Mouse (Mus musculus): ENCODE measurements around the gene Smim5. TPM values are rescaled to one million over a fixed set of nuclear protein-coding genes. Genes with fewer than 3 reads are reported as not detected.
A peak's percentile ranks its signal among the peaks of the same experiment; 100 is the strongest.

Smim5 gene
- polyA plus RNA-seq, 1 experiment = 49.4 TPM

DNA sequence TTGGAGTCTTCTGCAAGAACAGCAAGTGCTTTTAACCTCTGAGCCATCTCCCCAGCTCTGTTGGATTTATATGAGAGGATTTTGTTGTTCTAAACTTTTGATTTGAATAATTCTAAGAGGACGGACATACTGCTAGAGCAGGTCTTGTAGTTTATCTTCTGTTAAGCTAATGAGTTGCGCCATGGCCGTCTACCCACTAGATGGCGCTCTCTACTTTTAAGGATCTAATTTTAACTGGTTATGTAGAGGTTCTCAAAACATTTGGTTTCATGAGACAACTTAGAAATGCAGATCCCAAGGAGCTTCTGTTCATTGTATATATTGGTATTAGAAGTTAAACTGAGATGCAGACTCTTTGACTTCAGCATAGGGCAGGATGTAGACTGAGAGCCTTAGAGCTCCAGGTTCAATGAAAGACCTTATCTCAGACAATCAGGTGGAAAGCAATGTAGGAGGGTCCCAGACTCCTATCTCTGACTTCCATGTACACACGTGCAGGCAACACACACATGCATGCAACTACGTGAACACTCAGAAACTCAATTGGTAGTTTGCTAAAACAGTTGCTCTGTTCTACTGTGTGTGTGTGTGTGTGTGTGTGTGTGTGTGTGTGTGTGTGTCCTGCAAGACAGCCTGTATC is 40.0 kb downstream of the Smim5 start:
- Histone ChIP-seq H3K4me2 (ENCODE audit: low read depth) (no peak overlapping the region), H3K27me3 (ENCODE audit: control insufficient read depth, insufficient read depth, insufficient read length) (no peaks in the 10 kb centered on the region), H3K4me3 (no peak overlapping the region), H3K36me3 (ENCODE audit: control insufficient read depth, insufficient read depth) (peaks cover 36% of the 10 kb centered on the region), H3K79me2 (ENCODE audit: control insufficient read depth, insufficient read depth) (peaks cover 24% of the 10 kb centered on the region), H3ac (ENCODE audit: control insufficient read depth, insufficient read length) (no peak overlapping the region)
- no peak for TF ChIP-seq USF1 (IDR thresholded peaks at IDR 0.05; ENCODE audit: low read depth)

GRCm38 (mm10) chr11:115941980-115942379 is 42.2 kb downstream of the Smim5 start:
- TF ChIP-seq MAX (IDR thresholded peaks at IDR 0.05; ENCODE audit: low read depth) = no peak
- TF ChIP-seq E2F4 (IDR thresholded peaks at IDR 0.05; ENCODE audit: insufficient read depth) = no peak
- TF ChIP-seq SRF (IDR thresholded peaks at IDR 0.05; ENCODE audit: control insufficient read depth, insufficient read length, low read depth) = no peak
- TF ChIP-seq POLR2AphosphoS2 (IDR thresholded peaks at IDR 0.05; ENCODE audit: insufficient read length, low read depth) = no peak
- no peak for TF ChIP-seq USF1 (IDR thresholded peaks at IDR 0.05; ENCODE audit: low read depth)
- no peak for TF ChIP-seq POLR2A (IDR thresholded peaks at IDR 0.05; ENCODE audit: insufficient read length, low read depth)
- no peak for TF ChIP-seq MYOD1 (IDR thresholded peaks at IDR 0.05; ENCODE audit: control insufficient read depth in 1 of 3, insufficient read length in 2 of 3, low read depth in 2 of 3)
- TF ChIP-seq MYOG (IDR thresholded peaks at IDR 0.05; ENCODE audit: control insufficient read depth in 1 of 3, insufficient read depth in 1 of 3, insufficient read length in 2 of 3, low read depth in 2 of 3) = no peak
- TF ChIP-seq REST (IDR thresholded peaks at IDR 0.05; ENCODE audit: insufficient read depth, insufficient read length) = no peak
- TF ChIP-seq TCF3 (IDR thresholded peaks at IDR 0.05; ENCODE audit: insufficient read length, low read depth) = no peak
- peaks cover 28% of the 10 kb centered on the region for H3K36me3 ChIP-seq (ENCODE audit: control insufficient read depth, insufficient read depth)
- no peak overlapping the region for H3K4me2 ChIP-seq (ENCODE audit: low read depth)
- no peak overlapping the region for H3ac ChIP-seq (ENCODE audit: control insufficient read depth, insufficient read length)
- no peak overlapping the region for H3K4me3 ChIP-seq
- peaks cover 3% of the 10 kb centered on the region for H3K79me2 ChIP-seq (ENCODE audit: control insufficient read depth, insufficient read depth)
- H3K27me3 ChIP-seq (ENCODE audit: control insufficient read depth, insufficient read depth, insufficient read length) = no peaks in the 10 kb centered on the region

DNA sequence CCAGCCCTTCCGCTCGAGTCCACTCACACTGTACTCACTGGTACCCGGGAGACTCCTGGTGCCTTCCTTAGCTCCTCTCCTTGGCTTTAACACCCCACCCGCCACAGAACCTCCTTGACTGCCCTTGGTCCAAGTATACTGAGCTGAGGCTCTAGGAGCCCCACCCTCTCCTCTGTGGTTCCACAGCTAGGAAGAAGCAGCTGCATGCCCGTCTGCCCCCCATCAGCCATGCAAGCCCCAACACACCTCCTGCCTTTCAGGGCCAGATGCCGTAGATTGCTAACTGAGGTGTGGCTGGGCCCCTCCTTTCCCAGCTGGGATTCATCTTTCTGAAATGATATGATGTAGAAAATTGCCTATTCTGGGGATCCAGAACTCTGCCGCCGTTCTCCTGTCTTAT is 45.5 kb downstream of the Smim5 start:
- TF ChIP-seq REST (IDR thresholded peaks at IDR 0.05; ENCODE audit: insufficient read depth, insufficient read length) = no peak
- TF ChIP-seq TCF12 (IDR thresholded peaks at IDR 0.05; ENCODE audit: insufficient read depth, poor library complexity, severe bottlenecking) = peak; percentile 75
- TF ChIP-seq USF1 (IDR thresholded peaks at IDR 0.05; ENCODE audit: low read depth) = no peak
- TF ChIP-seq POLR2A (IDR thresholded peaks at IDR 0.05; ENCODE audit: insufficient read length, low read depth) = no peak
- TF ChIP-seq MYOG (IDR thresholded peaks at IDR 0.05; ENCODE audit: control insufficient read depth in 1 of 3, insufficient read depth in 1 of 3, insufficient read length in 2 of 3, low read depth in 2 of 3) = peak; percentile 56 to 98 (median 74)
- no peak for TF ChIP-seq E2F4 (IDR thresholded peaks at IDR 0.05; ENCODE audit: insufficient read depth)
- TF ChIP-seq MYOD1 (IDR thresholded peaks at IDR 0.05; ENCODE audit: control insufficient read depth in 1 of 3, insufficient read length in 2 of 3, low read depth in 2 of 3) = peak in 2 of 3 experiments; percentile 74 to 89
- TF ChIP-seq MAX (IDR thresholded peaks at IDR 0.05; ENCODE audit: low read depth) = no peak
- TF ChIP-seq POLR2AphosphoS2 (IDR thresholded peaks at IDR 0.05; ENCODE audit: insufficient read length, low read depth) = no peak
- no peak for TF ChIP-seq CEBPB (IDR thresholded peaks at IDR 0.05; ENCODE audit: insufficient read depth, poor library complexity, severe bottlenecking)
- peak; percentile 30 for TF ChIP-seq TCF3 (IDR thresholded peaks at IDR 0.05; ENCODE audit: insufficient read length, low read depth)
- TF ChIP-seq SRF (IDR thresholded peaks at IDR 0.05; ENCODE audit: control insufficient read depth, insufficient read length, low read depth) = no peak
- H3K79me2 ChIP-seq (ENCODE audit: control insufficient read depth, insufficient read depth) = peaks cover 3% of the 10 kb centered on the region
- peaks cover 4% of the 10 kb centered on the region for H3K36me3 ChIP-seq (ENCODE audit: control insufficient read depth, insufficient read depth)
- H3K4me2 ChIP-seq (ENCODE audit: low read depth) = no peak overlapping the region
- no peak overlapping the region for H3K4me3 ChIP-seq
- no peaks in the 10 kb centered on the region for H3K27me3 ChIP-seq (ENCODE audit: control insufficient read depth, insufficient read depth, insufficient read length)
- no peak overlapping the region for H3ac ChIP-seq (ENCODE audit: control insufficient read depth, insufficient read length)

GRCm38 (mm10) chr11:115946221-115946828 is 46.6 kb downstream of the Smim5 start:
- no peak for TF ChIP-seq MYOD1 (IDR thresholded peaks at IDR 0.05; ENCODE audit: control insufficient read depth in 1 of 3, insufficient read length in 2 of 3, low read depth in 2 of 3)
- no peak for TF ChIP-seq POLR2AphosphoS2 (IDR thresholded peaks at IDR 0.05; ENCODE audit: insufficient read length, low read depth)
- TF ChIP-seq SRF (IDR thresholded peaks at IDR 0.05; ENCODE audit: control insufficient read depth, insufficient read length, low read depth) = no peak
- TF ChIP-seq MYOG (IDR thresholded peaks at IDR 0.05; ENCODE audit: control insufficient read depth in 1 of 3, insufficient read depth in 1 of 3, insufficient read length in 2 of 3, low read depth in 2 of 3) = no peak
- TF ChIP-seq CEBPB (IDR thresholded peaks at IDR 0.05; ENCODE audit: insufficient read depth, poor library complexity, severe bottlenecking) = no peak
- no peak for TF ChIP-seq TCF3 (IDR thresholded peaks at IDR 0.05; ENCODE audit: insufficient read length, low read depth)
- no peak for TF ChIP-seq E2F4 (IDR thresholded peaks at IDR 0.05; ENCODE audit: insufficient read depth)
- TF ChIP-seq USF1 (IDR thresholded peaks at IDR 0.05; ENCODE audit: low read depth) = no peak
- TF ChIP-seq REST (IDR thresholded peaks at IDR 0.05; ENCODE audit: insufficient read depth, insufficient read length) = no peak
- no peak for TF ChIP-seq TCF12 (IDR thresholded peaks at IDR 0.05; ENCODE audit: insufficient read depth, poor library complexity, severe bottlenecking)
- TF ChIP-seq POLR2A (IDR thresholded peaks at IDR 0.05; ENCODE audit: insufficient read length, low read depth) = no peak
- TF ChIP-seq MAX (IDR thresholded peaks at IDR 0.05; ENCODE audit: low read depth) = no peak
- peaks cover 4% of the 10 kb centered on the region for H3K36me3 ChIP-seq (ENCODE audit: control insufficient read depth, insufficient read depth)

GRCm38 (mm10) chr11:115948316-115948715 is 48.5 kb downstream of the Smim5 start:
- peaks cover 4% of the 10 kb centered on the region for H3K36me3 ChIP-seq (ENCODE audit: control insufficient read depth, insufficient read depth)
- TF ChIP-seq SRF (IDR thresholded peaks at IDR 0.05; ENCODE audit: control insufficient read depth, insufficient read length, low read depth) (no peak), TCF12 (IDR thresholded peaks at IDR 0.05; ENCODE audit: insufficient read depth, poor library complexity, severe bottlenecking) (no peak), MYOG (IDR thresholded peaks at IDR 0.05; ENCODE audit: control insufficient read depth in 1 of 3, insufficient read depth in 1 of 3, insufficient read length in 2 of 3, low read depth in 2 of 3) (no peak), POLR2A (IDR thresholded peaks at IDR 0.05; ENCODE audit: insufficient read length, low read depth) (no peak), E2F4 (IDR thresholded peaks at IDR 0.05; ENCODE audit: insufficient read depth) (no peak), CEBPB (IDR thresholded peaks at IDR 0.05; ENCODE audit: insufficient read depth, poor library complexity, severe bottlenecking) (no peak), MAX (IDR thresholded peaks at IDR 0.05; ENCODE audit: low read depth) (no peak), MYOD1 (IDR thresholded peaks at IDR 0.05; ENCODE audit: control insufficient read depth in 1 of 3, insufficient read length in 2 of 3, low read depth in 2 of 3) (no peak), REST (IDR thresholded peaks at IDR 0.05; ENCODE audit: insufficient read depth, insufficient read length) (no peak), POLR2AphosphoS2 (IDR thresholded peaks at IDR 0.05; ENCODE audit: insufficient read length, low read depth) (no peak), USF1 (IDR thresholded peaks at IDR 0.05; ENCODE audit: low read depth) (no peak), TCF3 (IDR thresholded peaks at IDR 0.05; ENCODE audit: insufficient read length, low read depth) (no peak)
- no peak overlapping the region for H3ac ChIP-seq (ENCODE audit: control insufficient read depth, insufficient read length)
- H3K4me2 ChIP-seq (ENCODE audit: low read depth) = no peak overlapping the region
- no peak overlapping the region for H3K4me3 ChIP-seq
- H3K27me3 ChIP-seq (ENCODE audit: control insufficient read depth, insufficient read depth, insufficient read length) = no peaks in the 10 kb centered on the region
- H3K79me2 ChIP-seq (ENCODE audit: control insufficient read depth, insufficient read depth) = peaks cover 3% of the 10 kb centered on the region

More at GRCm38 (mm10) chr11:115946221-115946828, 46.6 kb downstream of the Smim5 start:
- H3K27me3 ChIP-seq (ENCODE audit: control insufficient read depth, insufficient read depth, insufficient read length) = no peaks in the 10 kb centered on the region
- H3K79me2 ChIP-seq (ENCODE audit: control insufficient read depth, insufficient read depth) = peaks cover 3% of the 10 kb centered on the region
- H3K4me3 ChIP-seq = no peak overlapping the region
- no peak overlapping the region for H3ac ChIP-seq (ENCODE audit: control insufficient read depth, insufficient read length)
- no peak overlapping the region for H3K4me2 ChIP-seq (ENCODE audit: low read depth)
